Mouse (Mus musculus): ENCODE measurements at regions not wholly inside any gene's neighbourhood (a gene's known extent, or its start where the extent isn't known, plus 50 kb on each side); places are given as distances from the start of the nearest gene placed in this dataset.

DNA sequence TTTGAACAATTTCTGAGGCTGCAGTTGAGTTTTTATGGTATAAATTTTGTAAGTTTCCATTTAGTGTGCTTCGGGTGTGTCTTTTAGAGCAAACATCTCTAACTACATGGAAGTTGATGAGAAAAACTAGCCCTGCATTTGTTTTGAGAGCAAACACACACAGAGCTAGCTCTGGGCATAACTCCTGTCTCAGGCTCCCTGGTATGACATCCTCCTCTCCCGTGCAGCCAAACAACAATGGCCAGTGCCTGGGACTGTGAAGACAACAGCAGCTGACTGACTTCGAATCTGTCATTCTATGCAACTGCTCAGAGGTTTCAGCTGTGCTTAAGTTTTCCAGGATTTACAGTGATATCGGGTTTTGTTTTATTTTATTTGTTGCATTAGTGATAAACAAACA, 105.3 kb upstream of the Peli1 start:
- TF ChIP-seq EP300 (optimal IDR thresholded peaks at IDR 0.05) (no peak), CTCF (IDR thresholded peaks at IDR 0.05; ENCODE audit: low read depth) (no peak)
